Mouse (Mus musculus) CH12.LX (cell line): Measurements from ENCODE around the gene Triobp.

Experiments
- GABPA ChIP-seq: IDR thresholded peaks from 2 replicates; pipeline ENCODE4 v1.6.1; 2012; ENCODE audit warnings: low read depth, low read length, improper control_type of control experiment, inconsistent platforms; ENCODE audit not compliant: insufficient replicate concordance
- NELFE ChIP-seq: IDR thresholded peaks from 2 replicates; pipeline ENCODE4 v1.6.1; 2011; ENCODE audit warnings: low read depth, low read length, improper control_type of control experiment
- POLR2A ChIP-seq: IDR thresholded peaks from 2 replicates; pipeline ENCODE4 v1.6.1; 2011; ENCODE audit warnings: low read depth, mild to moderate bottlenecking, improper control_type of control experiment, low read length

- TF ChIP-seq GABPA (no peak), NELFE (peak; percentile 13; the same call in 1 of the 2 replicates), POLR2A (no peak)
These were observed 31.9 kb upstream of the Triobp start for GRCm38 (mm10) chr15:78915660-78916017.
